ENCODE assay signal across 7 mouse cellular contexts in the genomic region with DNA sequence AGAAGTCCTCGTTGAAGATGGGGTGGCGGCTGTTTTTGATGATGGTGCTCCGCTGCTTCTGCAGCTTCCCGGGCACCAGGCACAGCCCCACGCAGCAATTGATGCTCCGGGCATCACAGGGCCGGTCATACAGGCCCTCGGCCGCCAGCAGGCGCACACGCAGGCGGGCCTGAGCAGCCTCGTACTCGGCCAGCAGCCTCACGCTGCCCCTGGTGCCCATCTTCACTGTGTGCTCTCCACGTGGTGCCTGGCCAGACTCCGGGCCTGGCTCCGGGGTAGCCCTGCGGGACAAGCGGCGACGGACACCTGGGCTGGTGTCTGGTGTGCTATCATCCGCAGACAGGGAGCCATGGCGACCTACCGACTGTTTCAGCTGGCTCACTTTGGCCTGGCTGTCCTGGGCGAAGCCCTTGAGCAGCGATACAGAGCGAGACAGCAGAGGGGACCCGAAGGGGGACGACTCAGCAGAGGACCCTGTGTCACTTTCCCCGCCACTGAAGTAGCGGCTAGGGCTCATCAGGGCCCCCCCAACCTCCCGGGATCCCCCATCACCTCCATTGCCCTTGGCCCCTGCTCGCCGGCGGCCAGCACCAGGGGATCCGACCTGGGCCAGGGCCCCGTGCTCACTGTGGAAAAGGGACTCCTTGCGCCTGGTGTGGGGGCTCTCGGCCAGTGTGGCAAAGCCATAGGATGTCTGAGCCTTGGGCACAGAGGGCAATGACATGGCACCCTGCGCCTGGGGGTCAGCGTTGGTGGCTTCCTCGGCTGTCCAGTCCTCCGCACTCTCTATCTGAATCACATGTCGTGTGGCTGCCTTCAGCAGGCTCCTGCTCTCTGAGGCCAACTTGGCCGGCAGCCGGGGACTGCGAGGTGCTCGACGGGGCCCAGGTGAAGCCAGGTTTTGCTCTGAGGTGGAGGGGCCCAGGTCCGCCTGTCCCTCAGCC. TPM values are rescaled to one million over a fixed set of nuclear protein-coding genes. Genes with fewer than 3 reads are reported as not detected.
DNase-seq lines count a peak whose midpoint lies in the region; ATAC-seq lines count a peak whose summit lies in the region.

No protein-coding gene starts in this region.

- H3K4me3 ChIP-seq in embryonic facial prominence, embryonic 11.5 days (ENCODE audit: low read depth, low read length), result 0 out of 2 replicates have a peak overlapping the region, but pooled peaks have one; percentile 0
- H3K4me3 ChIP-seq in hindbrain, embryonic 13.5 days, result peak overlapping the region; percentile 58
- H3K4me3 ChIP-seq in midbrain, embryonic 16.5 days (ENCODE audit: low read depth, low read length), result peak overlapping the region; percentile 61

- peak overlapping the region; percentile 28; the same call in 1 of the 2 replicates for H3K9ac ChIP-seq in embryonic facial prominence, embryonic 11.5 days (replicated peaks; ENCODE audit: low read length)
- H3K9ac ChIP-seq in hindbrain, embryonic 13.5 days, result peak overlapping the region; percentile 62
- H3K9ac ChIP-seq in midbrain, embryonic 16.5 days (ENCODE audit: low read depth, low read length), result peak overlapping the region; percentile 54

- H3K4me2 ChIP-seq in embryonic facial prominence, embryonic 11.5 days (ENCODE audit: low read depth, low read length), result peak overlapping the region; percentile 35
- H3K4me2 ChIP-seq in hindbrain, embryonic 13.5 days, result peak overlapping the region; percentile 96
- peak overlapping the region; percentile 67 for H3K4me2 ChIP-seq in midbrain, embryonic 16.5 days (ENCODE audit: low read length)

- no peaks in the 10 kb centered on the region for H3K36me3 ChIP-seq in embryonic facial prominence, embryonic 11.5 days (replicated peaks; ENCODE audit: control insufficient read depth, insufficient read depth, low read depth, low read length)
- H3K36me3 ChIP-seq in hindbrain, embryonic 13.5 days, result no peaks in the 10 kb centered on the region
- no peaks in the 10 kb centered on the region for H3K36me3 ChIP-seq in midbrain, embryonic 16.5 days (ENCODE audit: control insufficient read depth, insufficient read depth, low read length)

- WGBS in embryonic facial prominence, embryonic 11.5 days, result 9% methylated on average over 50 of the region's 51 CpGs
- 10% methylated on average over 51 of the region's 51 CpGs for WGBS in hindbrain, embryonic 13.5 days
- 9% methylated on average over 51 of the region's 51 CpGs for WGBS in midbrain, embryonic 16.5 days

- DNase-seq in left cerebral cortex, postnatal 4 days, result peak; percentile 59
- no peak for DNase-seq in left cerebral cortex, adult 18-20 months (ENCODE audit: low spot score in 2 of 2)
- DNase-seq in embryonic facial prominence, embryonic 11.5 days (ENCODE audit: low spot score), result peak; percentile 62
- no peak for DNase-seq in urinary bladder, adult 2 months (ENCODE audit: low spot score)
- no peak for DNase-seq in adrenal gland, adult 2 months

- peaks cover 26% of the 10 kb centered on the region for H3K27me3 ChIP-seq in embryonic facial prominence, embryonic 11.5 days (ENCODE audit: control insufficient read depth, insufficient read depth, low read length)
- peaks cover 54% of the 10 kb centered on the region for H3K27me3 ChIP-seq in hindbrain, embryonic 13.5 days
- peaks cover 10% of the 10 kb centered on the region for H3K27me3 ChIP-seq in midbrain, embryonic 16.5 days (ENCODE audit: control insufficient read depth, insufficient read depth, low read depth, low read length)

- H3K27ac ChIP-seq in embryonic facial prominence, embryonic 11.5 days (replicated peaks; ENCODE audit: low read depth, low read length), result no peak overlapping the region
- H3K27ac ChIP-seq in hindbrain, embryonic 13.5 days, result no peak overlapping the region
- H3K27ac ChIP-seq in midbrain, embryonic 16.5 days (ENCODE audit: low read length), result no peak overlapping the region

- H3K9me3 ChIP-seq in embryonic facial prominence, embryonic 11.5 days (replicated peaks; ENCODE audit: control insufficient read depth, low read length), result no peaks in the 10 kb centered on the region
- H3K9me3 ChIP-seq in hindbrain, embryonic 13.5 days, result no peaks in the 10 kb centered on the region
- no peaks in the 10 kb centered on the region for H3K9me3 ChIP-seq in midbrain, embryonic 16.5 days (replicated peaks; ENCODE audit: control insufficient read depth, low read length, poor library complexity, severe bottlenecking)

- intact Hi-C loops in left cerebral cortex, postnatal 4 days (cut with DNase I), result no loop called here

- no peak for ATAC-seq in embryonic facial prominence, embryonic 11.5 days (replicated peaks; ENCODE audit: insufficient number of reproducible peaks, low FRiP score, low TSS enrichment, low read depth)
- peak; percentile 17; the same call in 1 of the 2 replicates for ATAC-seq in hindbrain, embryonic 13.5 days (ENCODE audit: low FRiP score)
- ATAC-seq in midbrain, embryonic 16.5 days, result 0 out of 2 replicates have a peak, but pooled peaks have one; percentile 9

- peaks cover 4% of the 10 kb centered on the region; the same call in 1 of the 2 replicates for H3K4me1 ChIP-seq in embryonic facial prominence, embryonic 11.5 days (ENCODE audit: control insufficient read depth, insufficient read depth, low read length)
- peaks cover 26% of the 10 kb centered on the region for H3K4me1 ChIP-seq in hindbrain, embryonic 13.5 days (replicated peaks)
- peaks cover 25% of the 10 kb centered on the region for H3K4me1 ChIP-seq in midbrain, embryonic 16.5 days (ENCODE audit: control insufficient read depth, insufficient read depth, low read length)

RNA-seq across cellular contexts. Expression of gene C2cd4c, which starts 1.4 kb away (rescaled TPM):
- 10 to 100 TPM; 20.7 to 24.4 TPM for total RNA-seq in left cerebral cortex, postnatal 4 days (2021)
- 10 to 100 TPM; 16.7 to 18.6 TPM for total RNA-seq in left cerebral cortex, adult 18-20 months (2021)
- 0.04 TPM in 2 replicates for polyA plus RNA-seq in embryonic facial prominence, embryonic 11.5 days (2014; fragmentation: Nextera tagmentation; extraction: Ambion mirVana)
- polyA plus RNA-seq in hindbrain, embryonic 13.5 days (2015; fragmentation: Nextera tagmentation; extraction: Ambion mirVana), result 0.17 and 0.27 TPM in 2 replicates
- 0.66 and 0.95 TPM in 2 replicates for polyA plus RNA-seq in midbrain, embryonic 16.5 days (2015; fragmentation: Nextera tagmentation; extraction: Ambion mirVana)
- polyA plus RNA-seq in urinary bladder, adult 2 months (2012; rRNA removed), result 0.04 and 0.06 TPM in 2 replicates
- under 1 TPM; 0.10 to 0.14 TPM for total RNA-seq in adrenal gland, adult 2 months (2021)
- 0.12 and 0.25 TPM in 2 replicates for polyA plus RNA-seq in adrenal gland, adult 2 months (2012; rRNA removed)

RNA-seq across cellular contexts. Expression of gene Shc2, which starts 25.3 kb away (rescaled TPM):
- 10 to 100 TPM; 46.0 to 49.8 TPM for total RNA-seq in left cerebral cortex, postnatal 4 days (2021)
- total RNA-seq in left cerebral cortex, adult 18-20 months (2021), result 10 to 100 TPM; 44.3 to 50.1 TPM
- 9.8 and 10.5 TPM in 2 replicates for polyA plus RNA-seq in embryonic facial prominence, embryonic 11.5 days (2014; fragmentation: Nextera tagmentation; extraction: Ambion mirVana)
- polyA plus RNA-seq in hindbrain, embryonic 13.5 days (2015; fragmentation: Nextera tagmentation; extraction: Ambion mirVana), result 24.5 and 26.5 TPM in 2 replicates
- 23.4 and 25.3 TPM in 2 replicates for polyA plus RNA-seq in midbrain, embryonic 16.5 days (2015; fragmentation: Nextera tagmentation; extraction: Ambion mirVana)
- 7.4 and 7.6 TPM in 2 replicates for polyA plus RNA-seq in urinary bladder, adult 2 months (2012; rRNA removed)
- total RNA-seq in adrenal gland, adult 2 months (2021), result 1 to 10 TPM; 2.0 to 6.7 TPM
- polyA plus RNA-seq in adrenal gland, adult 2 months (2012; rRNA removed), result 4.8 and 9.1 TPM in 2 replicates

RNA-seq across cellular contexts. Expression of gene Theg, which starts 25.3 kb away (rescaled TPM):
- total RNA-seq in left cerebral cortex, postnatal 4 days (2021), result not detected
- total RNA-seq in left cerebral cortex, adult 18-20 months (2021), result 1 to 10 TPM in 1 of 2 experiments, under 1 TPM in 1; 0.37 to 1.7 TPM
- not detected in 2 replicates for polyA plus RNA-seq in embryonic facial prominence, embryonic 11.5 days (2014; fragmentation: Nextera tagmentation; extraction: Ambion mirVana)
- not detected in 2 replicates for polyA plus RNA-seq in hindbrain, embryonic 13.5 days (2015; fragmentation: Nextera tagmentation; extraction: Ambion mirVana)
- polyA plus RNA-seq in midbrain, embryonic 16.5 days (2015; fragmentation: Nextera tagmentation; extraction: Ambion mirVana), result not detected in 2 replicates
- polyA plus RNA-seq in urinary bladder, adult 2 months (2012; rRNA removed), result not detected in 2 replicates
- total RNA-seq in adrenal gland, adult 2 months (2021), result not detected
- not detected in 2 replicates for polyA plus RNA-seq in adrenal gland, adult 2 months (2012; rRNA removed)

RNA-seq across cellular contexts. Expression of gene Odf3l2, which starts 33.1 kb away (rescaled TPM):
- under 1 TPM; 0.38 to 0.40 TPM for total RNA-seq in left cerebral cortex, postnatal 4 days (2021)
- under 1 TPM in 1 of 2 experiments, not detected in 1; 0.82 TPM for total RNA-seq in left cerebral cortex, adult 18-20 months (2021)
- not detected in 2 replicates for polyA plus RNA-seq in embryonic facial prominence, embryonic 11.5 days (2014; fragmentation: Nextera tagmentation; extraction: Ambion mirVana)
- polyA plus RNA-seq in hindbrain, embryonic 13.5 days (2015; fragmentation: Nextera tagmentation; extraction: Ambion mirVana), result not detected in 2 replicates
- polyA plus RNA-seq in midbrain, embryonic 16.5 days (2015; fragmentation: Nextera tagmentation; extraction: Ambion mirVana), result 0.78 and 1.0 TPM in 2 replicates
- not detected in 2 replicates for polyA plus RNA-seq in urinary bladder, adult 2 months (2012; rRNA removed)
- not detected for total RNA-seq in adrenal gland, adult 2 months (2021)
- not detected in 2 replicates for polyA plus RNA-seq in adrenal gland, adult 2 months (2012; rRNA removed)

RNA-seq across cellular contexts. Expression of gene Madcam1, which starts 51.9 kb away (rescaled TPM):
- total RNA-seq in left cerebral cortex, postnatal 4 days (2021), result under 1 TPM; 0.72 to 0.84 TPM
- not detected for total RNA-seq in left cerebral cortex, adult 18-20 months (2021)
- polyA plus RNA-seq in embryonic facial prominence, embryonic 11.5 days (2014; fragmentation: Nextera tagmentation; extraction: Ambion mirVana), result 3.9 and 5.5 TPM in 2 replicates
- 0.87 and 0.88 TPM in 2 replicates for polyA plus RNA-seq in hindbrain, embryonic 13.5 days (2015; fragmentation: Nextera tagmentation; extraction: Ambion mirVana)
- polyA plus RNA-seq in midbrain, embryonic 16.5 days (2015; fragmentation: Nextera tagmentation; extraction: Ambion mirVana), result 0.69 and 0.94 TPM in 2 replicates
- polyA plus RNA-seq in urinary bladder, adult 2 months (2012; rRNA removed), result not detected in 2 replicates
- total RNA-seq in adrenal gland, adult 2 months (2021), result not detected
- polyA plus RNA-seq in adrenal gland, adult 2 months (2012; rRNA removed), result 0.46 TPM in 1 of 2 replicates, not detected in the other

Comparison
In these comparisons a context has a peak if more than half of its experiments do, and no peak if none do; other contexts are left out.
1. DNase-seq: peak in left cerebral cortex, postnatal 4 days (single experiment) and embryonic facial prominence, embryonic 11.5 days (single experiment); none in left cerebral cortex, adult 18-20 months (0 of 2), urinary bladder, adult 2 months (single experiment) and adrenal gland, adult 2 months (single experiment).
2. H3K4me2 ChIP-seq: peak in every context shown above with its lines; median percentile 96 in hindbrain, embryonic 13.5 days; 67 in midbrain, embryonic 16.5 days; 35 in embryonic facial prominence, embryonic 11.5 days.
3. H3K4me3 ChIP-seq: peak in every context shown above with its lines; median percentile 61 in midbrain, embryonic 16.5 days; 58 in hindbrain, embryonic 13.5 days; 0 in embryonic facial prominence, embryonic 11.5 days.
4. Peak in every context shown above with its lines, with median percentiles within 50 percentile points of each other: H3K9ac ChIP-seq.